Mouse (Mus musculus): ENCODE results near the gene Ubc. TPM values are rescaled to one million over a fixed set of nuclear protein-coding genes. Genes with fewer than 3 reads are reported as not detected.

Ubc gene
- polyA plus RNA-seq, 1 experiment: 585 TPM

- DNase-seq: no peak
- no peaks in the 10 kb centered on the region for H3K36me3 ChIP-seq (ENCODE audit: control insufficient read depth, insufficient read depth, low read length)
- no peak for TF ChIP-seq POLR2A (IDR thresholded peaks at IDR 0.05; ENCODE audit: control insufficient read depth, extremely low read depth, insufficient read depth, low read length, poor library complexity)
- TF ChIP-seq CTCF (IDR thresholded peaks at IDR 0.05; ENCODE audit: borderline replicate concordance, control insufficient read depth, extremely low read depth, insufficient read depth, low read length, poor library complexity): no peak
- H3K4me3 ChIP-seq (ENCODE audit: control insufficient read depth, insufficient read depth, low read length): no peak overlapping the region
- H3K27ac ChIP-seq (ENCODE audit: control insufficient read depth, insufficient read depth, low read length): no peak overlapping the region
- peaks cover 1% of the 10 kb centered on the region for H3K4me1 ChIP-seq (replicated peaks; ENCODE audit: control insufficient read depth, insufficient read depth, low read length)
- no peaks in the 10 kb centered on the region for H3K27me3 ChIP-seq (ENCODE audit: control insufficient read depth, insufficient read depth, low read length)
- WGBS: 60% methylated on average over 5 of the region's 5 CpGs
These were observed 37.2 kb downstream of the Ubc start for GRCm38 (mm10) chr5:125352781-125353294.

DNA sequence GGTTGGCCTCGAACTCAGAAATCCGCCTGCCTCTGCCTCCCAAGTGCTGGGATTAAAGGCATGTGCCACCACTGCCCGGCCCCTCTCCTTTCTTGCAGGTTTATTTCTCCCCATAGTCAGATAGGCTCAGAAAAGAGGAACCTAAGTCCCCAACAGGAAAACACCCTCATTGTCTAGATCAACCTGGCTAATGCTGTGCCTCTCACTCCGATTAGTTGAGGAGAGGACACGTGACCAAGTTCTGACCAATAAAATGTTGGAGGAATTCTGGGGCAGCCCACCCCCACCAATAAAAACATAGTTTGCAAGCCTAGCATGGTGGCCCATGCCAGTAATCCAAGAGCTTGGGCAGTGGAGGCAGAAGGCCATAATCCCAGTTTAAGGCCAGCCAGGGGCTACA is 38.1 kb downstream of the Ubc start:
- H3K4me3 ChIP-seq (ENCODE audit: control insufficient read depth, insufficient read depth, low read length): no peak overlapping the region
- no peak for DNase-seq
- TF ChIP-seq CTCF (IDR thresholded peaks at IDR 0.05; ENCODE audit: borderline replicate concordance, control insufficient read depth, extremely low read depth, insufficient read depth, low read length, poor library complexity) (no peak), POLR2A (IDR thresholded peaks at IDR 0.05; ENCODE audit: control insufficient read depth, extremely low read depth, insufficient read depth, low read length, poor library complexity) (no peak)
- no peak overlapping the region for H3K27ac ChIP-seq (ENCODE audit: control insufficient read depth, insufficient read depth, low read length)
- H3K27me3 ChIP-seq (ENCODE audit: control insufficient read depth, insufficient read depth, low read length): no peaks in the 10 kb centered on the region
- 38% methylated on average over 5 of the region's 5 CpGs for WGBS
- H3K36me3 ChIP-seq (ENCODE audit: control insufficient read depth, insufficient read depth, low read length): no peaks in the 10 kb centered on the region
- H3K4me1 ChIP-seq (replicated peaks; ENCODE audit: control insufficient read depth, insufficient read depth, low read length): no peaks in the 10 kb centered on the region

GRCm38 (mm10) chr5:125351057-125351456 is 38.9 kb downstream of the Ubc start:
- Histone ChIP-seq H3K27ac (ENCODE audit: control insufficient read depth, insufficient read depth, low read length) (no peak overlapping the region), H3K36me3 (ENCODE audit: control insufficient read depth, insufficient read depth, low read length) (no peaks in the 10 kb centered on the region), H3K27me3 (ENCODE audit: control insufficient read depth, insufficient read depth, low read length) (no peaks in the 10 kb centered on the region), H3K4me3 (ENCODE audit: control insufficient read depth, insufficient read depth, low read length) (no peak overlapping the region), H3K4me1 (replicated peaks; ENCODE audit: control insufficient read depth, insufficient read depth, low read length) (no peaks in the 10 kb centered on the region)
- no peak for TF ChIP-seq POLR2A (IDR thresholded peaks at IDR 0.05; ENCODE audit: control insufficient read depth, extremely low read depth, insufficient read depth, low read length, poor library complexity)
- TF ChIP-seq CTCF (IDR thresholded peaks at IDR 0.05; ENCODE audit: borderline replicate concordance, control insufficient read depth, extremely low read depth, insufficient read depth, low read length, poor library complexity): no peak
- DNase-seq: no peak
- 91% methylated on average over 8 of the region's 8 CpGs for WGBS

DNA sequence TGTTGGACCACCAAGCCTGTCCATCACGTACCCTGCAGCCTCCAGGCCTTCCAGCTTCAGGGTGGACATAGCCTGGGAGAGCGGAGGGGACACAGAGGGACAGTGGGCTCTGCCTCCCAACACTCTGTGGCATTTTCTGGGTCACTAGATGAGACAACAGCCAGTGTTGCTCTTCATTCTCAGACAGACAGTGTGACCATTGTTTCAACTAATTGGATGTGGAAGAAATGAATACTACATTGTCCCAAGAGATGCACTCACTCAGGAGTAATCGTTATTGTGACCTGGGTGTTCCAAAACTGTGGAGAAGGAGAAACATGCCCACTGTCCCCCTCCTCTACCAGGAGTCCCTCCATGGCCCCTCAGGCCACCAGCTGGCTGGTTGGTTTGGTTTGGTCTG is 40.6 kb downstream of the Ubc start:
- Histone ChIP-seq H3K4me3 (ENCODE audit: control insufficient read depth, insufficient read depth, low read length) (no peak overlapping the region), H3K27ac (ENCODE audit: control insufficient read depth, insufficient read depth, low read length) (no peak overlapping the region), H3K36me3 (ENCODE audit: control insufficient read depth, insufficient read depth, low read length) (no peaks in the 10 kb centered on the region), H3K4me1 (replicated peaks; ENCODE audit: control insufficient read depth, insufficient read depth, low read length) (no peaks in the 10 kb centered on the region), H3K27me3 (ENCODE audit: control insufficient read depth, insufficient read depth, low read length) (no peaks in the 10 kb centered on the region)
- WGBS: 91% methylated on average over 3 of the region's 3 CpGs
- DNase-seq: no peak
- TF ChIP-seq CTCF (IDR thresholded peaks at IDR 0.05; ENCODE audit: borderline replicate concordance, control insufficient read depth, extremely low read depth, insufficient read depth, low read length, poor library complexity) (no peak), POLR2A (IDR thresholded peaks at IDR 0.05; ENCODE audit: control insufficient read depth, extremely low read depth, insufficient read depth, low read length, poor library complexity) (no peak)

DNA sequence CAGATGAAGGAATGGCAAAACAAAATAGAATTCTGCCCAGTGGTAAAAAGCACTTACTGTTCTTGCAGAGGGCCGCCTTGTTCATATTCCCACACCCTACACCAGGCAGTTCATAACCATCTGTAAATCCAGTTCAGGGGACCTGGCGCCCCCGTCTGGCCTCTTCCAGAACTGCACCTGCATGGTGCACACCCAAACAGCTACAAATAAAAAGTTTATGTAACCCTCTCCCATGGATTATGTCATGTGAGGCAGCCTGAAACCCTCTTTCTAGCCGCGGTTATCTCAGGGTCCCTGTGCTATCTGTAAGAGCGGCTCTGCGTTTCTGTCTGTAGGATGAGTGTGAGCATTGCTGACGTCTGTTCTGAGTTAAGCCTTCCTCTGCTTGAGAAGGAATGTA is 41.5 kb downstream of the Ubc start:
- no peaks in the 10 kb centered on the region for H3K36me3 ChIP-seq (ENCODE audit: control insufficient read depth, insufficient read depth, low read length)
- WGBS: 66% methylated on average over 8 of the region's 8 CpGs
- H3K27me3 ChIP-seq (ENCODE audit: control insufficient read depth, insufficient read depth, low read length): no peaks in the 10 kb centered on the region
- no peak overlapping the region for H3K4me3 ChIP-seq (ENCODE audit: control insufficient read depth, insufficient read depth, low read length)
- TF ChIP-seq CTCF (IDR thresholded peaks at IDR 0.05; ENCODE audit: borderline replicate concordance, control insufficient read depth, extremely low read depth, insufficient read depth, low read length, poor library complexity): peak; percentile 72; the same call in 1 of the 2 replicates
- TF ChIP-seq POLR2A (IDR thresholded peaks at IDR 0.05; ENCODE audit: control insufficient read depth, extremely low read depth, insufficient read depth, low read length, poor library complexity): no peak
- H3K4me1 ChIP-seq (replicated peaks; ENCODE audit: control insufficient read depth, insufficient read depth, low read length): no peaks in the 10 kb centered on the region
- H3K27ac ChIP-seq (ENCODE audit: control insufficient read depth, insufficient read depth, low read length): no peak overlapping the region
- peak; percentile 51 for DNase-seq

DNA sequence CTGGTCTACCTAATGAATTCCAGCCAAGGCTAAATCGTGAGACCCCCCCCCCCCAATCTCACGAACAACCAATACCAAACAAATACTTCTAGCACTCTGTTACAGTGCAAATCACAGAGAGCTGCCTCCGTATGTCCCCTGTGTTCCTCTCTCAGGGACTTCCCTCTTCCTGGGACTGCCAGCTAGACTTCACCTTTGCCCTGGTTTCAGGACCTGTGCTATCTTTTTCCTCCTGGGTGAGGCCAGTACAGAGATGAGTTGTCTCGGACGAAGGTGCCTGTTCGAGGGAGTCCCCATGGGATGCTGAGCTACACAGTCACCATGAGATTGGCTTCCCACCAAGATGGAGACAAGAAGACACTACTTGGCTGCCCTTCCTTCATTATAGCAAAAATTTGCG is 41.9 kb downstream of the Ubc start:
- Histone ChIP-seq H3K4me1 (replicated peaks; ENCODE audit: control insufficient read depth, insufficient read depth, low read length) (no peaks in the 10 kb centered on the region), H3K27ac (ENCODE audit: control insufficient read depth, insufficient read depth, low read length) (no peak overlapping the region), H3K4me3 (ENCODE audit: control insufficient read depth, insufficient read depth, low read length) (no peak overlapping the region), H3K27me3 (ENCODE audit: control insufficient read depth, insufficient read depth, low read length) (no peaks in the 10 kb centered on the region), H3K36me3 (ENCODE audit: control insufficient read depth, insufficient read depth, low read length) (no peaks in the 10 kb centered on the region)
- TF ChIP-seq CTCF (IDR thresholded peaks at IDR 0.05; ENCODE audit: borderline replicate concordance, control insufficient read depth, extremely low read depth, insufficient read depth, low read length, poor library complexity): no peak
- no peak for TF ChIP-seq POLR2A (IDR thresholded peaks at IDR 0.05; ENCODE audit: control insufficient read depth, extremely low read depth, insufficient read depth, low read length, poor library complexity)
- WGBS: 88% methylated on average over 7 of the region's 7 CpGs
- no peak for DNase-seq

- WGBS: 98% methylated on average over 6 of the region's 6 CpGs
- no peaks in the 10 kb centered on the region for H3K27me3 ChIP-seq (ENCODE audit: control insufficient read depth, insufficient read depth, low read length)
- H3K27ac ChIP-seq (ENCODE audit: control insufficient read depth, insufficient read depth, low read length): no peak overlapping the region
- H3K4me3 ChIP-seq (ENCODE audit: control insufficient read depth, insufficient read depth, low read length): no peak overlapping the region
- no peaks in the 10 kb centered on the region for H3K36me3 ChIP-seq (ENCODE audit: control insufficient read depth, insufficient read depth, low read length)
- no peak for TF ChIP-seq CTCF (IDR thresholded peaks at IDR 0.05; ENCODE audit: borderline replicate concordance, control insufficient read depth, extremely low read depth, insufficient read depth, low read length, poor library complexity)
- no peak for DNase-seq
- peaks cover 21% of the 10 kb centered on the region for H3K4me1 ChIP-seq (replicated peaks; ENCODE audit: control insufficient read depth, insufficient read depth, low read length)
These were observed 45.7 kb downstream of the Ubc start for GRCm38 (mm10) chr5:125344296-125344695.
